Mouse (Mus musculus): Measurements from ENCODE around the gene Tet3.

Tet3 gene

GRCm38 (mm10) chr6:83348873-83349272 is 110.0 kb downstream of the Tet3 start, which contains the start of gene Bola3:
Gene Bola3, plus strand, starts transcription at chr6:83349147.
- in situ Hi-C loops (cut with MboI; ENCODE audit: unreplicated experiment in 2 of 2), result loop anchor here in 1 of 2 experiments (25.0 kb wide), 1 partner anchor 613 kb away; no protein-coding TSS in a partner anchor

- in situ Hi-C loops (cut with MboI; ENCODE audit: unreplicated experiment in 2 of 2), result loop anchor here in 1 of 2 experiments (25.0 kb wide), 1 partner anchor 614 kb away; no protein-coding TSS in a partner anchor
These were observed 111.0 kb downstream of the Tet3 start for GRCm38 (mm10) chr6:83347916-83348315.

GRCm38 (mm10) chr6:83345285-83345684 is 113.6 kb downstream of the Tet3 start:
- in situ Hi-C loops (cut with MboI; ENCODE audit: unreplicated experiment in 2 of 2), result loop anchor here in 1 of 2 experiments (25.0 kb wide), 1 partner anchor 617 kb away; no protein-coding TSS in a partner anchor

GRCm38 (mm10) chr6:83342957-83343356 is 115.9 kb downstream of the Tet3 start:
- in situ Hi-C loops (cut with MboI; ENCODE audit: unreplicated experiment in 2 of 2), result loop anchor here in 1 of 2 experiments (25.0 kb wide), 1 partner anchor 619 kb away; no protein-coding TSS in a partner anchor

- in situ Hi-C loops (cut with MboI; ENCODE audit: unreplicated experiment in 2 of 2), result loop anchor here in 1 of 2 experiments (25.0 kb wide), 1 partner anchor 621 kb away; no protein-coding TSS in a partner anchor
These were observed 117.5 kb downstream of the Tet3 start for GRCm38 (mm10) chr6:83341387-83341786.

- in situ Hi-C loops (cut with MboI; ENCODE audit: unreplicated experiment in 2 of 2), result loop anchor here (10.0 to 25.0 kb wide), 2 partner anchors 223 to 635 kb away; partner anchors contain the start of genes Ccdc142 (in 1 of the 2), Gm42688 (in 1 of the 2) and Mrpl53 (in 1 of the 2)
These were observed 131.2 kb downstream of the Tet3 start for GRCm38 (mm10) chr6:83327591-83328190.

GRCm38 (mm10) chr6:83326761-83327160 is 132.1 kb downstream of the Tet3 start:
- in situ Hi-C loops (cut with MboI; ENCODE audit: unreplicated experiment in 2 of 2), result loop anchor here (10.0 to 25.0 kb wide), 2 partner anchors 222 to 636 kb away; partner anchors contain the start of genes Ccdc142 (in 1 of the 2), Gm42688 (in 1 of the 2) and Mrpl53 (in 1 of the 2)

GRCm38 (mm10) chr6:83326394-83326736 is 132.5 kb downstream of the Tet3 start:
- in situ Hi-C loops (cut with MboI; ENCODE audit: unreplicated experiment in 2 of 2), result loop anchor here (10.0 to 25.0 kb wide), 2 partner anchors 222 to 636 kb away; partner anchors contain the start of genes Ccdc142 (in 1 of the 2), Gm42688 (in 1 of the 2) and Mrpl53 (in 1 of the 2)

GRCm38 (mm10) chr6:83325525-83326393 is 133.1 kb downstream of the Tet3 start, which contains the start of the genes Mthfd2 and Mob1a:
Gene Mthfd2, minus strand, starts transcription at chr6:83325908.
Gene Mob1a, plus strand, starts transcription at chr6:83326016.
- in situ Hi-C loops (cut with MboI; ENCODE audit: unreplicated experiment in 2 of 2), result loop anchor here (10.0 to 25.0 kb wide), 2 partner anchors 221 to 637 kb away; partner anchors contain the start of genes Ccdc142 (in 1 of the 2), Gm42688 (in 1 of the 2) and Mrpl53 (in 1 of the 2)

GRCm38 (mm10) chr6:83323652-83324419 is 135.0 kb downstream of the Tet3 start:
- in situ Hi-C loops (cut with MboI; ENCODE audit: unreplicated experiment in 2 of 2), result loop anchor here in 1 of 2 experiments (10.0 kb wide), 1 partner anchor 219 kb away; the partner anchor contains the start of genes Ccdc142, Gm42688 and Mrpl53

- in situ Hi-C loops (cut with MboI; ENCODE audit: unreplicated experiment in 2 of 2), result loop anchor here in 1 of 2 experiments (10.0 kb wide), 1 partner anchor 218 kb away; the partner anchor contains the start of genes Ccdc142, Gm42688 and Mrpl53
These were observed 136.1 kb downstream of the Tet3 start for GRCm38 (mm10) chr6:83322794-83323193.

GRCm38 (mm10) chr6:83321927-83322326 is 137.0 kb downstream of the Tet3 start:
- in situ Hi-C loops (cut with MboI; ENCODE audit: unreplicated experiment in 2 of 2), result loop anchor here in 1 of 2 experiments (10.0 kb wide), 1 partner anchor 217 kb away; the partner anchor contains the start of genes Ccdc142, Gm42688 and Mrpl53

GRCm38 (mm10) chr6:83317108-83317741 is 141.7 kb downstream of the Tet3 start:
- in situ Hi-C loops (cut with MboI; ENCODE audit: unreplicated experiment in 2 of 2), result no loop called here

- in situ Hi-C loops (cut with MboI; ENCODE audit: unreplicated experiment in 2 of 2), result no loop called here
These were observed 142.9 kb downstream of the Tet3 start for GRCm38 (mm10) chr6:83316022-83316421.

GRCm38 (mm10) chr6:83315293-83315692 is 143.6 kb downstream of the Tet3 start:
- in situ Hi-C loops (cut with MboI; ENCODE audit: unreplicated experiment in 2 of 2), result no loop called here

GRCm38 (mm10) chr6:83312514-83312913 is 146.4 kb downstream of the Tet3 start:
- in situ Hi-C loops (cut with MboI; ENCODE audit: unreplicated experiment in 2 of 2), result no loop called here
